Mouse (Mus musculus) liver, adult 2 months (tissue): ENCODE measurements around the gene Hydin. TPM values are rescaled to one million over a fixed set of nuclear protein-coding genes. Genes with fewer than 3 reads are reported as not detected.

ENCODE experiments used
- DNase-seq: peaks from one replicate; pipeline ENCODE4 v3.0.0-alpha.2; 2011; ENCODE audit warnings: low read depth, low spot score; ENCODE audit errors: extremely low read depth
- H3K27ac ChIP-seq: fragments of 200-500 bp; replicated peaks from 2 replicates; pipeline ENCODE4 v1.5.1; 2012; ENCODE audit warnings: low read depth, mild to moderate bottlenecking, control low read depth, inconsistent platforms, low read length; ENCODE audit not compliant: insufficient read depth
- H3K27me3 ChIP-seq: fragments of 200-500 bp; 2 replicates; pipeline ENCODE4 v1.6.1; 2012; ENCODE audit warnings: mild to moderate bottlenecking, moderate library complexity, low read length, inconsistent platforms; ENCODE audit not compliant: control insufficient read depth, insufficient read depth
- H3K36me3 ChIP-seq: fragments of 200-500 bp; 2 replicates; pipeline ENCODE4 v1.6.1; 2012; ENCODE audit warnings: low read length, inconsistent platforms; ENCODE audit not compliant: control insufficient read depth, insufficient read depth
- H3K4me1 ChIP-seq: fragments of 200-500 bp; 2 replicates; pipeline ENCODE4 v1.6.1; 2011; ENCODE audit warnings: low read length; ENCODE audit not compliant: control insufficient read depth, insufficient read depth
- H3K4me3 ChIP-seq: fragments of 200-500 bp; 2 replicates; pipeline ENCODE4 v1.5.1; 2011; ENCODE audit warnings: low read depth, mild to moderate bottlenecking, control low read depth, low read length, moderate library complexity; ENCODE audit not compliant: insufficient read depth
- H3K79me2 ChIP-seq: fragments of 200-500 bp; 2 replicates; pipeline ENCODE4 v1.6.1; 2012; ENCODE audit warnings: inconsistent platforms, mild to moderate bottlenecking, low read length, moderate library complexity; ENCODE audit not compliant: control insufficient read depth, insufficient read depth
- H3K9ac ChIP-seq: fragments of 200-500 bp; 2 replicates; pipeline ENCODE4 v1.6.1; 2012; ENCODE audit warnings: low read depth, mild to moderate bottlenecking, control low read depth, inconsistent platforms, low read length
- CTCF ChIP-seq: fragments of 200-500 bp; IDR thresholded peaks from 2 replicates; pipeline ENCODE4 v1.5.1; 2011; ENCODE audit warnings: low read depth, low read length, control low read depth
- POLR2A ChIP-seq: fragments of 200-500 bp; IDR thresholded peaks from 2 replicates; pipeline ENCODE4 v1.6.1; 2011; ENCODE audit warnings: low read length, control low read depth; ENCODE audit not compliant: insufficient read depth; ENCODE audit errors: extremely low read depth
- WGBS: fragments of 180-500 bp; shearing (Covaris S2); methylation state at CpG from one replicate; pipeline ENCODE4 v1.1.7; 2018; 5-methylcytosine and 5-hydroxymethylcytosine counted together
- polyA plus RNA-seq: library from polyadenylated mRNA; depleted of rRNA; stranded (reverse); fragments of >200 nt; gene quantifications from 2 replicates; pipeline ENCODE4 v1.2.3, GENCODE M21; 2012
- total RNA-seq: library from RNA; depleted of rRNA; stranded (reverse); fragments of >200 nt; gene quantifications from 2 replicates; pipeline ENCODE4 v1.2.3, GENCODE M21; 2014

Gene Hydin
- total and polyA plus RNA-seq, 2 experiments = under 0.01 TPM; not detected in 1

DNA sequence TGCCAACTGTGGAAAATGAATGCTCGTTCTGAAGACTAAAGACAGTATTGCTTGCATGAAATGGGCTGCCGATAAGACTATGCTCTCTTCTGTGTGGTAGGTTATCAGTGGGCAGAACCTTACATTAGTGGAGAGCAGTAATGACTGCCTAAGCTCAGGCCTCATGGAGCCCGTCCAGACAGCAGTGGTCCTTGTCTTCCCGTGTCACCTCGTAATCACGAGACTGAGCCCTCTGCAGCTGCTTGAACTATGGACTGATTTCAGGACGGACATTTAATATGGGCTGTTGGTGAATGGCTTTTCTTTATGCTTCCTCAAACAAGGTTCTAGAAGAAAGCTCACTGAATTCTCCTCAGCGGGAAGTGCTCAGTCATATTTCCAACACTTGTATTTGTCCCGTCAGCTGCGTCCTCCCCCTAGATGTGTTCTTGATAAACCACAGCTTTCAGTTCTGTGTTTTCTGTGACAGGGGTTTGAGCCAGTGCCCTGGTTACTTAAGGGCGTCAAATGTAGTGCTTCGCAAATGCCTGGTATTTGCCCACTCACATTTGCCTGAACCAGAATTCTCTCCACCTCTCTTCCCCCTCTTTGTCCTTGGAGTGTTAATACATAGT, 73.4 kb downstream of the Hydin start:
- H3K4me1 ChIP-seq = no peaks in the 10 kb centered on the region
- peak; percentile 19 for DNase-seq
- H3K9ac ChIP-seq = no peak overlapping the region
- H3K79me2 ChIP-seq = no peaks in the 10 kb centered on the region
- no peaks in the 10 kb centered on the region for H3K36me3 ChIP-seq
- no peak overlapping the region for H3K4me3 ChIP-seq
- no peaks in the 10 kb centered on the region for H3K27me3 ChIP-seq
- TF ChIP-seq CTCF = no peak
- TF ChIP-seq POLR2A = no peak
- no peak overlapping the region for H3K27ac ChIP-seq
- WGBS = 83% methylated on average over 12 of the region's 12 CpGs

DNA sequence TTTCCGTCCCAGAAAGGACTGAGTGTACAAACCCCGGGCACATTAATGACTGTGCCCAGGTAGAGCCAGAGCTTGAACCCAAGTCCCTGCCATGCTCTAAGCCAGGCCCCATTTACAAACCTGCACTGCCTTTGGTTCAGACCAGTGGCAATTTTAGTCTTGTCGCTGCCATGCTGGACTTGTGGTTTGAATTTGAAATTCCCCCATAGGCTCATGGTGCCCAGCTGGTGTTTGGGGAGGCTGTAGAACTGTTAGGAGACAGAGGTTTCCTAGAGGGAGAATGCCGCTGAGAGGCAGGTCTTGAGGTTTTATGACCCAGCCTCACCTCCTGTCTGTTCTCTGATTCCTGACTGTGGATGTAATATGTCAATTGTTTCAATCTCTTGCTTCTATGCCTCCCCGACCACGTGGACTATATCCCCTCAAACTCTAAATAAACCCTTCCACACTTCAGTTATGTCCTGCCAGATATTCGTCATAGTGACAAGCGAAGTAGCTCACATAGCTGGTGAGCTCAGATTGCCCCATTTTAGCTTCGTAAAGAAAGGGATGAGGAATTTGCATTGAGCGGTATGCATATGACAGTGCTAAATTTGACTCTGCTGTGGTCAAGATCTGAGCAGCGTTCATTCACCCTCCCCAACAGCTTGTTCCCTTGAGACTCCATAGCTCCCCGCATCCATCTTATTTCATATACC, 79.1 kb downstream of the Hydin start:
- TF ChIP-seq POLR2A = no peak
- TF ChIP-seq CTCF = no peak
- no peaks in the 10 kb centered on the region for H3K4me1 ChIP-seq

DNA sequence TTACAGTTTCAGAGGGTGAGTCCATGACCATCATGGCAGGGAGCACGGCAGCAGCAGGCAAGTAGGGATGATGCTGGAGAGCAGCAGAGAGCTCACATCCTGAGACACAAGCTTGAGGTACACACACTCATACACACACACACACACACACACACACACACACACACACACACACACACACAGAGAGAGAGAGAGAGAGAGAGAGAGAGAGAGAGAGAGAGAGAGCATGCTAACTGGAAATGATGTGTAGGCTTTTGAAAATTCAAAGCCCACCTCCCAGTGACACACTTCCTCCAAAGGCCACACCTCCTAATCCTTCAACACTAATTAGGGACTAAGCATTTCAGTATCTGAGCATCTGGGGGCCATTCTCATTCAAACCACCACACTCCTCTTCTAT, 80.1 kb downstream of the Hydin start:
- H3K79me2 ChIP-seq = no peaks in the 10 kb centered on the region
- no peak for TF ChIP-seq CTCF
- TF ChIP-seq POLR2A = no peak
- H3K27ac ChIP-seq = no peak overlapping the region
- no peak for DNase-seq
- H3K36me3 ChIP-seq = no peaks in the 10 kb centered on the region
- WGBS = 93% methylated on average over 1 of the region's 1 CpGs
- no peak overlapping the region for H3K4me3 ChIP-seq
- H3K27me3 ChIP-seq = no peaks in the 10 kb centered on the region
- H3K9ac ChIP-seq = no peak overlapping the region
- no peaks in the 10 kb centered on the region for H3K4me1 ChIP-seq

More for the DNA sequence above, 79.1 kb downstream of the Hydin start:
- Histone ChIP-seq H3K27ac (no peak overlapping the region), H3K36me3 (no peaks in the 10 kb centered on the region), H3K27me3 (no peaks in the 10 kb centered on the region), H3K9ac (no peak overlapping the region), H3K4me3 (no peak overlapping the region), H3K79me2 (no peaks in the 10 kb centered on the region)
- 83% methylated on average over 12 of the region's 12 CpGs for WGBS
- no peak for DNase-seq

DNA sequence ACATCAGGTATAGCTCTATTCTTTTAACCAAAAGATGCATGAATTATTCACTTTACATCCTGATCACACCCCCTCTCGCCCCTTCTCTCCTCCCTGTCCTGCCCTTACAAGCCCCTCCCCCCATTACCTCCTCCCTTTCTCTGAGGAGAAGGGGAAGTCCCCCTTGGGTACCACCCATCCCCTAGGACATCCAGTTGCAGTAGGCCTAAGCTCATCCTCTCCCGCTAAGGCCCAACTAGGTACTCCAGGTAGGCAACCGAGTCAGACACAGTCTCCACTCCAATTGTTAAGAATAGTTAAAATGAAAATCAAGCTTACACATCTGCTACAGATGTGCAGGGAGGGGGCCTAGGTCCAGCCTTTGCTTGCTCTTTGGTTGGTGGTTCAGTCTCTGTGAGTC, 83.9 kb downstream of the Hydin start:
- Histone ChIP-seq H3K9ac (no peak overlapping the region), H3K4me3 (no peak overlapping the region), H3K27me3 (no peaks in the 10 kb centered on the region), H3K27ac (no peak overlapping the region), H3K36me3 (no peaks in the 10 kb centered on the region), H3K79me2 (no peaks in the 10 kb centered on the region), H3K4me1 (no peaks in the 10 kb centered on the region)
- no peak for TF ChIP-seq CTCF
- TF ChIP-seq POLR2A = no peak
- DNase-seq = no peak
- 78% methylated on average over 3 of the region's 3 CpGs for WGBS

DNA sequence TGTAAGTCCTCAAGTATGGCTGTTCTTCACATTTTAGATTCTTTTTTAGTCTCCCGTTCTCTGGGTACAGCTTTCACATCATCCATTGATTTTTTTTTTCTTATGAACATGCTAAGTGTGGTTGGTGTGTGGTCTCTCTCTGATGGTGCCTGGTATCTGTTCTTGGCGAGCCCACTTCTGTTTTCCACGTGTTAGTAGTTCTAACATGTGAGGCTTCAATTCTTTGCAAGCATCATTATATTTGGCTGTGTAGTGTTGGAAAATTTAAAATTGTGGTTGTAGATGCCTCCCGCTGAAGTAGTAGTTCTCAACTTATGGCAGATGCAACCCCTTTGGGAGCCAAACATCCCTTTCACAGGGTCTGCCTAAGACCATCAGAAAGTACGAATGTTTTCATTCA, 85.1 kb downstream of the Hydin start:
- WGBS = 79% methylated on average over 5 of the region's 5 CpGs
- no peak overlapping the region for H3K27ac ChIP-seq
- no peaks in the 10 kb centered on the region for H3K27me3 ChIP-seq
- no peak overlapping the region for H3K4me3 ChIP-seq
- H3K79me2 ChIP-seq = no peaks in the 10 kb centered on the region
- no peaks in the 10 kb centered on the region for H3K4me1 ChIP-seq
- H3K36me3 ChIP-seq = no peaks in the 10 kb centered on the region
- DNase-seq = no peak
- TF ChIP-seq POLR2A (no peak), CTCF (no peak)
- no peak overlapping the region for H3K9ac ChIP-seq

DNA sequence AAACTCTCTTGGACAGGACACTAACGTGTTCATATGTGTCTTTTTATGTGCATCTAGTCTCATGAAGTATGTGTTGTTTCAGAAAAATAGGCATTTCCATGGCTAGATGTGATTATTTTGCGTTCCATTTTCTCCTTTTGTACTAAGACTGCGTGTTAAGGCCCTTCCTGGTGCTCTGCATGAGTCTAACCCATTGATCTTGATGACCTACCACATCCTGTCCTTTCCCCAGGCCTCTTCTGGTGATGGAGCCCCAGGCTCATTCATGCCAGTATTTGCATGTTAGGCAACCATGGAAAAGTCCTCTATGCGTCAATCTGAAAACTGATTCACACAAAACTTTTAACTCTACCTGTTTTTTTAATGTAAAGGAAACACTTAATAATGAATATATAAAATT, 96.2 kb downstream of the Hydin start:
- H3K4me1 ChIP-seq = no peaks in the 10 kb centered on the region
- H3K4me3 ChIP-seq = no peak overlapping the region
- no peaks in the 10 kb centered on the region for H3K36me3 ChIP-seq
- 74% methylated on average over 4 of the region's 4 CpGs for WGBS
- H3K27ac ChIP-seq = no peak overlapping the region
- H3K79me2 ChIP-seq = no peaks in the 10 kb centered on the region
- H3K27me3 ChIP-seq = no peaks in the 10 kb centered on the region
- DNase-seq = no peak
- no peak overlapping the region for H3K9ac ChIP-seq
- TF ChIP-seq POLR2A = no peak
- no peak for TF ChIP-seq CTCF
